Mouse (Mus musculus) erythroblast, embryonic 14.5 days (primary cell): ENCODE results near the gene Gipc2.

ENCODE experiments used
- GATA1 ChIP-seq: IDR thresholded peaks from 2 replicates; pipeline ENCODE4 v1.6.1; 2012; ENCODE audit warnings: low read length, inconsistent platforms, mixed read lengths
- TAL1 ChIP-seq: IDR thresholded peaks from 3 replicates; pipeline ENCODE4 v1.6.1; 2012; ENCODE audit warnings: low read length, inconsistent platforms, mixed read lengths

DNA sequence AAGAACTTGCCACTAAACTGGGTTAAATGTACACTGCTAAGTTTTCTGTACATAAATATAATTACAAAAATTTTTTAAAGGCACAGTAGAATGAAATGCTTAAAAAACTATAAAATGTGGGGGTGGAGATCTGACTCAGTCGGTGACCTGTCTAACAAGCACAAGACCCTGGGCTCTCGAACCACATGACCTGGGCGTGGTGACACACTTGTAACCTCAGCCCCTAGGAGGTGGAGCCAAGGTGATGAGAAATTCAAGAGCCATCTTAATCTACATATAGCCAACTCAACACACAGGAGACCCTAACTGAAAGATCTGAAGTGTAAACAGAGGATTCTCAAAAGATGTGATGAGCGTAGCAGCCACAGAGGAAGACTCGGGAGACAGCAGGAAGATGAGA lies 11.9 kb downstream of the Gipc2 start:
- TF ChIP-seq TAL1 (no peak), GATA1 (no peak)
